Mouse (Mus musculus): ENCODE results near the gene Mgat2. TPM values are rescaled to one million over a fixed set of nuclear protein-coding genes. Genes with fewer than 3 reads are reported as not detected.

Mgat2 gene
- 66.5 and 81.9 TPM in 2 replicates for polyA plus RNA-seq (2015; fragmentation: Nextera tagmentation; extraction: Ambion mirVana)

DNA sequence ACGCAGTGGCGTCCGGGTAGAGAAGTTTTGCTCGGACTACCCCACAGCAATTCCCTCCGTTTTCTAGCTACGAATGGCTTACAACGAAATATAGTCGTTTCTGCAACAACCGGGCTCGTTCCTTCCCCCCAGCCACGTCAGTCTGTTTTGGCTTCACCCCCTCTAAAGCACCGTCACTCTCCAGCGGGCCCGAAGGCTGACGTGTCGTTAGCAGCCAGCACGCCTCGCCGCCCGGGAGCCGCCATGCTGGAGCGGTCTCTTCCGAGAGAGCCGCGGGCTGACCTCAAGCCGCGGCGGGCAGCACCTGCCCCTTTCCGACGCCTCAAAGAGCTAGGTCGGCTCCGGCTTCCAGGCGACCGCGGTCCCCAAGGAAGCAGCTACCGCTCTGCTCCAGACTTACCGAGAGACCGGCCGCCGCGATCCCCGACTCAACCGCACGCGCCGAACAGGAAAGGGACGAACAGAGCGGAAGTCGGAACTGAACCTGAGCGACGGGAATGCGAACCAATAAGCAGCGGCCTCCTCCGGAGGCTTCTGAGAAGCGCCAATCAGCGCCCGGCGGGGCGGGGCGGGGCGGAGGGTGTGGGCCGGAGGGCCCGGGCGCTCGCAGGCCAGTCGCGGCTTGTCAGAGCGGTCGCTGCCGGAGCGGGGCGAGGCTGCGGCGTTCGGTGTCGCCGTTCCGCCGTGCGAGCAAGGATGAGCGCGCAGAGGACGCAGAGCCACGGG is at the start of gene Mgat2, which contains the start of gene Rpl36al:
Gene Mgat2 (plus strand): TSS at position 575 of the 726 bp plus-strand sequence.
Gene Rpl36al (minus strand): TSS at position 501 of the 726 bp plus-strand sequence.

DNA sequence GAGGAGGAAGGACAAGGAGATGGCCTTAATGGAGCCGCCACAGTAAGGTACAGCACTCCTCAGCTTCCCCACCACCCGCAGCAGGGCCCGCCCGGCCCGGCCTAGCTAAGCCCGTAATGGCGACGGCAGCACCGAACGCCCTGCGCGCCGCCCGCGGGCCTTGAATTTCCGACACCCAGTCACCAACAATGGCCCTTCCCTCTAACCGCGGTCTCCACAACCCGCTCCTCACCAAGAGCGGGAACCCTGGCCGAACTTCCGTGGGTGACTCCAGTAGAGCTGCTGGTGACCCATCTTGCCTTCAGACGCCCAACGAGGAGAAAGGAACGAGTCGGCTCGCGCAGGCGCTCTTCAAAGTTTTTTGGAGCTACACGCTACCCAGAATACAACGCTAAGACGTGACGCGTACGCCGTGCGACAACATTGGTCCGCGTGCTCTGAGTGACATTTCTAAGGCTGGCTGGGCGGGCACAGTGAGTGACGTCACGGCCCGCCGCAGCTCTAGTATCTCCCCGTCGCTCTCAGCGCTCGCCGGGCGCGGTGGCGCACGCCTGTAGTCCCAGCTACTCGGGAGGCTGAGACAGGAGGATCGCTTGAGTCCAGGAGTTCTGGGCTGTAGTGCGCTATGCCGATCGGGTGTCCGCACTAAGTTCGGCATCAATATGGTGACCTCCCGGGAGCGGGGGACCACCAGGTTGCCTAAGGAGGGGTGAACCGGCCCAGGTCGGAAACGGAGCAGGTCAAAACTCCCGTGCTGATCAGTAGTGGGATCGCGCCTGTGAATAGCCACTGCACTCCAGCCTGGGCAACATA is 25.0 kb upstream of the Mgat2 start, which contains the start of gene Rps29:
Gene Rps29 (minus strand): TSS at position 422 of the 813 bp plus-strand sequence.

DNA sequence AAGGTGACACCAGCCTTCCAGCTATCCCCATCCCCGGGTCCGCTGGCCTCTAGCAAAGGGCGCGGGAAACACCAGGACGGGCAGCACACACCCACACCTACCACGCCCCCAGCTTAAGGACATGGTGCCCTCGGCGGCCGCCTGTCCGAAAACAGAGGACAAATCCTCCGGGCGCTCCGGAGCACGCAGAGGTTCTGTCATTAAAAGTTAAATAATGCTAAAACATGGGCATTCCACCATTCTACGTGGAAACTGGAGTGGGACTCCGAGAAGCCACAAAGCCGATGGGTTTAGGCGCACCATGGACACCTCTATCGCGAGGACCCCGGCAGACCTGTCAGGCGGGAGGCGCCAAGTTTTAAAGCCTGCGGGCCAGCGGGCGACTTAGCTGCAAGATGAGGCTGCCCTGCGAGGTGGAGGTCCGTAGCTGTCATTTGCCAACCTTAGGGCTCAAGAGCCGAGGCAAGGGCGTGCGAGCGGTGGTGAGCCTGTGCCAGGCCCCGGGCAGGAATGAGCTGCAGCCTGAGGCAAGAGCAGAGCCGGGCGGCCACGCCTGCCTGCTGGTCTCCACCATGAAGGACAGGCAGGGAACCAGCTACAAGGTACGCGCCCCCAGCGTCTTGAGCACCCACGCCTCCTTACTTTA is 15.4 kb upstream of the Mgat2 start, which contains the start of gene Lrr1:
Gene Lrr1 (plus strand): TSS at position 354 of the 646 bp plus-strand sequence.

DNA sequence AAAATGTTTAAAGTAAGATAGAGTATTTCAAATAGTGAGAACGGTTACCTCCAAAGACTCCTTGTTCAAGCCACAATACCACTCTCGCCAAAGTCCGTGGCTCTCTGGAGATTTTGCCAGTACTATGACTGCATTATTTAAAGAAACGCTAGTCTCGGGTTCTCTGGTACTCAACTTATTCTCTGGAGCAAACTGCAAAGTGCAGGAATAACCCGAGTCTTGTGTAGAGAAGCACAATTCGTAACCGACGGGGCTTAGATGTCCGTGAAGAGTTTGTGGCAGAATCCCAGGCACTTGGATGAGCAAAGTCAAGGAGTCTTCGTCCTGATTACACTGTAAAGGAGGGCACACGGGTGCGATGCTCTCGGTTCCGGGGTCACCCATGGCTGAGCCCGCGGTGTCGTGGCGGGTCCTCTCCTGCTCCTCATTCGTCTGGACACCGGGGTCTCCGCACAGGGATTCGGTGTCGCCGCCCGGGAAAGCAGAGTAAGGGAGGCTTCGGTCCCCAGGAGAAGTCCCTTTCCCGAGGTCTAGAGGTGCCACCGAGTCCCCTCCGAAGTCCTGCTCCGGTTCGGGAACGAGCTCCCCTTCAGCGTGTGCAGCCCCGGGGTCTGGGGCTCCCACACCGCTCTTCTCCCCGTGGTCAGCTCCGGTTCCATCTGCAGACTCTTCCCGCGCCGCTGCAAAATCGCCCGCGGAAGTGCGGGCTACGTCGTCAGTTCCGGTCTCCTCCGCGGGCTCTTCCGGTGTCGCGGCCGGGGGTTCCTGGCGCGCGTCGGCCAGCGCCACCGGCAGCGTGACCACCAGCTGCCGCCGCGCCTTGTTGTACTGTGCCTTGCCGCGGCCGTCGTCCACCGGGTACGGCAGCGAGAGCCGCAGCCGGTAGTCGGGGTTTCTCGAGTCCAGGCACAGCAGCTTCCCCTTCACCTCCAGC is 12.8 kb downstream of the Mgat2 start, which contains the start of gene Gm49383:
Gene Gm49383 (minus strand): TSS at position 661 of the 934 bp plus-strand sequence.

DNA sequence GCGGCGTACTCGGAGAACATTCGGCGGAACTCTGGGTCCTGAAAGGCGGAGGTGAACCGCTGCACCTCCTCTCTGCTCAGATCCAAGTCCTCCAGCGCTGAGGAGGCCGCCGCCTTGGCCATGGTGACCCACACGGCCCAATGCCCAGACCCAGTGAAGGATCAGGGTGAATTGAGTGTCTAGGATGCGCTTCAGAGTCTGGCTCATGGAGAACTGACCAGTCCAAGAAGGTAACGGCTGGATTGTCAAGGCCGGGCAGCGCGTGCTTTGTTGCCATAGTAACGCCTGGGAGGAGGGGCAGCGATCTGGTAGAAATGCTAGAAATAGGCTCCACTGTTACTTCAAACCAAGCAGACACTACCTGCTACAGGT is 14.2 kb downstream of the Mgat2 start, which contains the start of gene Dnaaf2:
Gene Dnaaf2 (minus strand): TSS at position 266 of the 372 bp plus-strand sequence.

DNA sequence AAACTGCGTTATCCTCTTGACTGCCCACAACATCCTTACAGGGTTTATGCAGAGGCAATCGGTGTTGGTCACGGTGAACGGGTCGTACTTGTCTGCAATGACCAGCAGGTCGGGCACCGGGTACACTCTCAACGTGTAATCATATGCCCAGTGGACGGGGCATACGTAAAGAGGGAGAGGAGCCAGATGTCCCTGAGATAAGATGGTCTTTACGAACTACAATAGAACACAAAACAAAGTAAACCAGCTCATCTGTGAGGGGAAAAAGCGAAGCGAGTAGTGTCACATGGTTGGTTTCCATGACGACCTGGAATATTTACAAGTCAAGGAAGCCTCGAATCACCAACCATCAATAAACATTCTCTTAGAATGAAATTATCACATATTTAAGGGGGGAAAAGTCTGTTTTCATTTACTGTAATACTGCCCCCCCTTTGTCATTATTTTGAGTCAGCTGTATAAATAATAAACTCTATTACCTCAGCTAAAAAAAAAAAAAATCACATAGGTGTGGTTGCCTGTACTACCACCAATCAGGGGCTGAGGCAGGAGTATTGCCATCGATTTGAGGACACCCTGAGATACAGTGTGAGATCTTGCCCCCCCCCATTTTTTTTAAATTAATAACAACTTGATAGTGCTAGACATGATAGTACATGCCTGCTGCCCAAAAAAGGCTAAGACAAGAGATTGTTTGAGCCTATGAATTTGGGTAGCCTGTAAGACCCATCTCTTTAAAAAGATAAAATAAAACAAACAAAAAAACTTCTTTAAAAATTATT is 20.3 kb downstream of the Mgat2 start, which contains the start of gene Gm49384:
Gene Gm49384 (minus strand): TSS at position 216 of the 782 bp plus-strand sequence.

DNA sequence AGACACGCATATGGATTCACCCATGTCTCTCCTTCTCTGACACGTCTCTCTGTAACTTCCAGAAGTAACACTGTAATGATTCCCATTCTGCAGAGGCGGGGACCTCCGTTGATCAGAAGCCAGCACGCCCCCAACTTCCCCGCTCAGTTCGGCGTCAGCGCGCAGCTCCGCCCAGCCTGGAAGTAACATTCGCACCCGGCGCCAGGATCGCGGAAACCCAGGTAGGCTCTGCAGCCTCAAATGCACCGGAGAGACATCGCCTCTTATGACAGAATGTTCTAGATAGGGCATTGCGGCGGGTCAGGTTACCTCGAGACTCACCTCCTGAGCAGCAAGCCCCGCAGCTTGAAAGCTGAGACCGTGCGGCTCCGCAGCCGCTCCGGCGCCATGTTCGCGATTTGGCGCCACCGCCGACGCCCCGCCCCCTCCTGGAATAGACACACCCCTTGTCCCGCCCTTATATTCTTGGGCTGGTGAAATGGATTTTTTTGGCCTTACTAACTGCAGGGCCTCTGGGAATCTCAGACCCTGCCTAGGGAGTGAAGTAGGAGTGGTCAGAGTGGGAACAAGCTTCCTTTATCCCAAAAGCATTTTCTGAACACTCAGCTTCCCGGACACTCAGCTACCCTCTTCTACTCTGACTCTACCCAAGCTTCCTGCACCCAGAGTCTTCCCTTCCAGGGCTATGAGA is 44.0 kb downstream of the Mgat2 start, which contains the start of gene Pole2:
Gene Pole2 (minus strand): TSS at position 420 of the 691 bp plus-strand sequence.

Small RNA genes lying within 50 kb of the gene (microRNA-seq; reads per million reads assigned to microRNA genes)
- gene Gm47287 (ENCODE audit: borderline replicate concordance, insufficient number of aligned reads) (not detected), gene Gm47295 (ENCODE audit: borderline replicate concordance, insufficient number of aligned reads) (not detected)

Other genes starting within 250 kb of the Mgat2 start
- 2,181 and 2,681 TPM in 2 replicates for gene Rps29, start 25.0 kb upstream of the Mgat2 start, polyA plus RNA-seq (2015; fragmentation: Nextera tagmentation; extraction: Ambion mirVana)
- 7.7 and 9.0 TPM in 2 replicates for gene Lrr1, start 15.3 kb upstream of the Mgat2 start, polyA plus RNA-seq (2015; fragmentation: Nextera tagmentation; extraction: Ambion mirVana)
- 1,088 and 1,116 TPM in 2 replicates for gene Rpl36al, start 74 bp upstream of the Mgat2 start, polyA plus RNA-seq (2015; fragmentation: Nextera tagmentation; extraction: Ambion mirVana)
- 8.2 and 10.2 TPM in 2 replicates for gene Gm49383, start 12.9 kb downstream of the Mgat2 start, polyA plus RNA-seq (2015; fragmentation: Nextera tagmentation; extraction: Ambion mirVana)
- gene Dnaaf2, start 14.3 kb downstream of the Mgat2 start, polyA plus RNA-seq (2015; fragmentation: Nextera tagmentation; extraction: Ambion mirVana) = 3.0 and 7.4 TPM in 2 replicates
- gene Gm49384, start 20.1 kb downstream of the Mgat2 start, polyA plus RNA-seq (2015; fragmentation: Nextera tagmentation; extraction: Ambion mirVana) = 6.6 and 8.1 TPM in 2 replicates
- gene Pole2, start 44.0 kb downstream of the Mgat2 start, polyA plus RNA-seq (2015; fragmentation: Nextera tagmentation; extraction: Ambion mirVana) = 8.6 and 11.1 TPM in 2 replicates
- gene Klhdc1, start 57.0 kb downstream of the Mgat2 start, polyA plus RNA-seq (2015; fragmentation: Nextera tagmentation; extraction: Ambion mirVana) = 37.6 and 40.8 TPM in 2 replicates
- 135 and 144 TPM in 2 replicates for gene Klhdc2, start 112.5 kb downstream of the Mgat2 start, polyA plus RNA-seq (2015; fragmentation: Nextera tagmentation; extraction: Ambion mirVana)
- 49.3 and 77.3 TPM in 2 replicates for gene Nemf, start 173.0 kb downstream of the Mgat2 start, polyA plus RNA-seq (2015; fragmentation: Nextera tagmentation; extraction: Ambion mirVana)
- gene Arf6, start 188.0 kb downstream of the Mgat2 start, polyA plus RNA-seq (2015; fragmentation: Nextera tagmentation; extraction: Ambion mirVana) = 82.0 and 82.7 TPM in 2 replicates
- 1.4 and 1.9 TPM in 2 replicates for gene Gm9887, start 188.3 kb downstream of the Mgat2 start, polyA plus RNA-seq (2015; fragmentation: Nextera tagmentation; extraction: Ambion mirVana)

All from adrenal gland, postnatal 0 days (tissue).